Mouse (Mus musculus) adrenal gland, postnatal 14 days (tissue): ENCODE results near the gene Mecom. TPM values are rescaled to one million over a fixed set of nuclear protein-coding genes. Genes with fewer than 3 reads are reported as not detected.

ENCODE experiments used
- DNase-seq: peaks from one replicate; pipeline ENCODE4 v3.0.0; 2021; ENCODE audit warnings: mixed read lengths
- total RNA-seq: library from RNA; stranded (reverse); gene quantifications from 2 replicates; pipeline ENCODE4 v1.2.3, GENCODE M21; 2021

Gene Mecom
- total RNA-seq, 1 experiment from 2014 or later: 15.4 TPM

DNA sequence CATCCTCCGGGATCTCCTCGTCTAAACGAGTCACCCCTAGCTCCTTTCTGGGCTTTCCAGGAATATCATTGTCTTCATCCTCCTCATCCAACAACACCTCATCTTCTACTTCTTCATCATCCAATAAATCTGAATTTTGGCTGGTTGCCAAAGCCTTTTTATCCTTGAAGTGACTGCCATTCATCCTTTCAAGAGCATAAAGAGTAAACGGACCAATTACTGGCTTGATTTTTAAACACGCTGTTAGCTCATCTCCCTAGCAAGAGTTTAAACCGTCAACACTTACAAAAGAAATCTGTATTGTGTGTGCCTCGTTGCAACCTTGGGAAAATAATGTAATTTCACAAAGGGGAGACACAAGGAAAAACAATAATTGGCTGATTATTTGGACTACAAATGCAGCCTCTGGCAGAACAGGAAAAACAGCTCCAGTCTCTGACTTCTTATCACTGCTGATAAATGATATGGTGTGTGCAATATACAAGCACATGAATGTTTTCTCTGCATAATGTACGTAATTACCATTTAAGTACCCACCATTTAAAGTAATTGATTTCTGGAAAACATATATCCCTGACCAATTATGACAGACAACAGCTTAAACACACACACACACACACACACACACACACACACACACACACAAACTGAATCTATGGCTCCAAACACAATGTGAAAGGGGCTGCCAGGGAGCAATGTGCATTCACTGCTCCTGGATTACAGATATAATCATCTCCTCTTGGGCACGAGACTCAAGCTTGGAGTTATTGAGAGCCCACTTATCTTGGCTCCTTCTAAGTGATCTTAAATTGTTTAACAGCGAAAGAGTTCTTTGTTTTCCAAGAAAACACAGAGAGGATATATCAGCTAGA is 590.2 kb downstream of the Mecom start:
- DNase-seq: no peak

DNA sequence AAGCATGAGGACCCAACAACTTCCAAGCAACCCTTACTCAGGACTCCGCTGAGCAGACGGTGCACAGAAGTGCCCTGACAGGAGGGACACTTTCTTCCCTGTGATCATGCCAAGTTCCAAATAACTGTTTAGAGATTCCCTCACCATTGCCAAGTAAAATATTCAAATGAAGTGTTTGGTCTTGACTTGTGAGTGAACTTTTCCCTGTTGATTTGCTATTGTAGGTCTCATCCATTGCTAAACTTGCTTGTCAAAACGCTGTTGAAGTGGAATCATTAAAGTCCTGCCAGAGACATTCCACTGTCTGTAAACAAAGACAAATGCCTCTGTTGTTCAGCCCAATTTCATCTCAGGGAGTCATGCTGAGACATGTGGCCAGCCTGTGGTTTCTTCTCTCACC is 594.5 kb downstream of the Mecom start:
- no peak for DNase-seq

DNA sequence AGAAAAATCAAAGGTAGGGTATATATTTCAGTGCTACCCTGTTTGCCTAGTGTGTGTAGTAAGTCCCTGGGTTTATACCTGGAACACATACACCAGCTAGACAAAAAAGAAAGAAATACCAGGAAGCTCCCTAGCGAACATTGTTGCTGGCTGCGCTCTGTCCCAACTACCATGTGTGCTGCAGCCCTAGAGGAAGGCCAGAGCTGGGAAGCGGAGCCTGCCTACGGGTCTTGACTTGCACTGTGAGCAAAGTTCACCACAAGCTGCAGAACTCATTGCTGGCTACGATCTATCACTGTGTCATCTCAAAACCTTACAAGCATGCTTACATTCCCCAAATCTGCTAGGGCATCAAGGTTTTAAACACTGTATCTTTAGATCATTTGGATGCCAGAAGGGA is 597.0 kb downstream of the Mecom start:
- DNase-seq: peak; percentile 9

DNA sequence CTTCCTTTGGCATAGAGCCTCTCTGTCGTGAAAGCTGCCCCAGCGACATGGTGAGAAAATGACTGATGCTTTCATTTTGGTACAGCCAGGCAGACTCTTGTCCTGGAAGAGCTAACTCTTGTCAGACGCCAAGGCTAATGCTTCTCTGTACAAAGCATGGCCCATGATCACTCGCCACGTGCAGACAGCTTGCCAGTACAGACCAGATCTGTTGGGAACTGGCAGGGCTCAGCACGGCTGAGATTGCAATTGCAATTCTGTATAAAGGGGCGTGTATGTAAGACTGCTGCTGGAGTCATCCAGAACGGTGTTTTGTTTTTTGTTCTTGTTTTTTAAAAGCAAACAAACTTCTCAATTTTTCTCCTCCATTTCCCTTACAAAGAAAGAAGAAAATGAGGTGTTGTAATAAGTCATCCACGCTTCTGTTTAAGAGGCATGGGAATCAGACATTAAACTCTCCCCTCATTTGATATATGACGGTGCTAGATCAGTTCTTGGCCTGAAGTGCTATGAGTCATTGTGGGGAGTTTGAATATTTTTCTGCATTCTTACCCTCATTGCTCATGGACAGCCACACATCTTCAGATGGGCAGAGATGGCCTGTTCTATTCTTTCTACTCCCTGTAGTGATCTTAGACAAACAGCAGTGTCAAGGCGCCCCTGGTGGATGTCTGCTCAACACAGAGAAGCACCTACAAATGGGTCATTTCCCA is 644.1 kb downstream of the Mecom start:
- DNase-seq: peak; percentile 50

Other genes with a start within 250 kb of the Mecom start
- gene Actrt3, start 51.9 kb upstream of the Mecom start, total RNA-seq: not detected in 2 replicates
- gene Mynn, start 54.1 kb upstream of the Mecom start, total RNA-seq: 20.1 and 25.7 TPM in 2 replicates
- gene Lrriq4, start 96.5 kb upstream of the Mecom start, total RNA-seq: not detected in 2 replicates
- not detected in 2 replicates for gene Lrrc34, start 99.9 kb upstream of the Mecom start, total RNA-seq
- 0.15 TPM in 1 of 2 replicates, not detected in the other for gene Lrrc31, start 151.8 kb upstream of the Mecom start, total RNA-seq
- gene Samd7, start 198.3 kb upstream of the Mecom start, total RNA-seq: not detected in 2 replicates
- 89.3 and 92.6 TPM in 2 replicates for gene Sec62, start 244.9 kb upstream of the Mecom start, total RNA-seq